Mouse (Mus musculus) adipocyte (in vitro differentiated cells): ENCODE results near the gene Mpzl1.

Experiments
- DNase-seq: peaks from one replicate; pipeline ENCODE4 v3.0.0-alpha.2; 2016; ENCODE audit warnings: low spot score

Mpzl1 gene

GRCm38 (mm10) chr1:165579332-165579731, 55.0 kb downstream of the Mpzl1 start:
- DNase-seq: peak; percentile 21

- no peak for DNase-seq
These were observed 57.8 kb downstream of the Mpzl1 start for GRCm38 (mm10) chr1:165576459-165577112.

GRCm38 (mm10) chr1:165576005-165576404, 58.3 kb downstream of the Mpzl1 start:
- no peak for DNase-seq

GRCm38 (mm10) chr1:165567466-165567865, 66.9 kb downstream of the Mpzl1 start:
- no peak for DNase-seq

- no peak for DNase-seq
These were observed 69.1 kb downstream of the Mpzl1 start for GRCm38 (mm10) chr1:165565283-165565682.

- DNase-seq: no peak
These were observed 75.3 kb downstream of the Mpzl1 start for GRCm38 (mm10) chr1:165559073-165559472.

GRCm38 (mm10) chr1:165556711-165557110, 77.6 kb downstream of the Mpzl1 start:
- DNase-seq: peak; percentile 25
